Mouse (Mus musculus) kidney, adult 2 months (tissue): Measurements from ENCODE around the gene Nsf. TPM values are rescaled to one million over a fixed set of nuclear protein-coding genes. Genes with fewer than 3 reads are reported as not detected.

Experiments
- DNase-seq: peaks from one replicate; pipeline ENCODE4 v3.0.0; 2021
- H3K27ac ChIP-seq: fragments of 200-500 bp; 2 replicates; pipeline ENCODE4 v1.5.1; 2012; ENCODE audit warnings: low read depth, low read length, control low read depth, inconsistent platforms; ENCODE audit not compliant: insufficient read depth
- H3K27me3 ChIP-seq: fragments of 200-500 bp; replicated peaks from 2 replicates; pipeline ENCODE4 v1.6.1; 2012; ENCODE audit warnings: mild to moderate bottlenecking, moderate library complexity, low read length, inconsistent platforms; ENCODE audit not compliant: control insufficient read depth, insufficient read depth
- H3K36me3 ChIP-seq: fragments of 200-500 bp; 2 replicates; pipeline ENCODE4 v1.6.1; 2012; ENCODE audit warnings: mild to moderate bottlenecking, moderate library complexity, low read length, inconsistent platforms; ENCODE audit not compliant: control insufficient read depth, insufficient read depth
- H3K4me1 ChIP-seq: fragments of 200-500 bp; 2 replicates; pipeline ENCODE4 v1.6.1; 2011; ENCODE audit warnings: low read length; ENCODE audit not compliant: control insufficient read depth, insufficient read depth
- H3K4me3 ChIP-seq: fragments of 200-500 bp; 2 replicates; pipeline ENCODE4 v1.5.1; 2011; ENCODE audit warnings: mild to moderate bottlenecking, low read depth, low read length, control low read depth; ENCODE audit not compliant: insufficient read depth
- CTCF ChIP-seq: fragments of 200-500 bp; conservative IDR thresholded peaks from 2 replicates; pipeline ENCODE4 v1.5.1; 2011; ENCODE audit warnings: low read depth, mild to moderate bottlenecking, control low read depth, low read length, moderate library complexity, mixed read lengths; ENCODE audit not compliant: insufficient read depth, insufficient read length
- POLR2A ChIP-seq: fragments of 200-500 bp; IDR thresholded peaks from one replicate; pipeline ENCODE4 v1.6.1; 2011; ENCODE audit warnings: low read depth, low read length, control low read depth
- WGBS: fragments of 180-500 bp; shearing (Covaris S2); methylation state at CpG from one replicate; pipeline ENCODE4 v1.1.7; 2018; 5-methylcytosine and 5-hydroxymethylcytosine counted together
- polyA plus RNA-seq: library from polyadenylated mRNA; depleted of rRNA; stranded (reverse); fragments of >200 nt; gene quantifications from 2 replicates; pipeline ENCODE4 v1.2.3, GENCODE M21; 2012; rRNA removed

The Nsf gene
- polyA plus RNA-seq, 1 experiment = 35.4 TPM

DNA sequence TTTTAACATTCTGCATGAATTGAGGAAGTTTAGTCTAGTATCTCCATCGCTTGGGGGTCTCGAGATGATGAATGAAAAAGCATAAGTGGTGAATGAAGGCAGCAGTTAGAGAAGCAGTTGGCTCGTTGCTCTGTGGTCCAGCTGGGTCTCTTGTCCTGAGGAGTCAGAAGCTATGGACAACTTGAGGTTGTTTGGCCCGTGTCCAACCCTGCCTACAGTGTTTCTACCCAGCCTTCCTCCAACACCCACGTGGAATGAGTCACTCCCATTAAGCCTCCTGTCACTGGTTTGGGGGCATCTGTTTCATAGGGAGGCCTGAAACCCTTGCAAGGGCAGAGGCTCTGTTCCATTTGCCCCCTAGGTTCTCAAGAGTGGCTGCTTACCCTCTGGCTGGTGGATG lies 163.9 kb downstream of the Nsf start:
- no peak for TF ChIP-seq CTCF
- H3K4me3 ChIP-seq = no peak overlapping the region
- no peaks in the 10 kb centered on the region; the same call in 1 of the 2 replicates for H3K27me3 ChIP-seq
- H3K27ac ChIP-seq = no peak overlapping the region
- no peaks in the 10 kb centered on the region for H3K36me3 ChIP-seq
- no peak for DNase-seq
- no peaks in the 10 kb centered on the region for H3K4me1 ChIP-seq
- 60% methylated on average over 5 of the region's 5 CpGs for WGBS

DNA sequence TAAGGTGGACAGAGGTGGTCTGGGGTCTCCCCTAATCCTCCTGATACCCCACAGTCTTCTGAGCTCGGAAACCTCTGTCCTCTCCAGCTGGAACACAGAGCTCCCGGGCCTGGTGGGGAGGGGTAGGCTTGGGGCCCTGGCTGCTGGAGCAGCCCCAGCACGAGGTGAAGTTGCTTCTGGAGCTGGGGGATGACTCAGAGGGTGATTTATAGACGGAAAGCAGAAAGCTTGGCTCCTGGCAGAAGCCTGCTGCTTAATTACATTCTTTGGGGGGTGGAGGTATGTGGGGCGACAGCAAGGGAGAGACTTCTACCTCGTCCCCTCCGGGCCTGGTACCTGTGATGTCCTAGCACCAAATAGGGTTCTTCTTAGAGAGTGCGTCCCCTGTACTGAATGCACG lies 173.7 kb downstream of the Nsf start:
- WGBS = 37% methylated on average over 9 of the region's 9 CpGs
- H3K27ac ChIP-seq = no peak overlapping the region
- no peaks in the 10 kb centered on the region for H3K27me3 ChIP-seq
- no peaks in the 10 kb centered on the region for H3K36me3 ChIP-seq
- no peaks in the 10 kb centered on the region for H3K4me1 ChIP-seq
- no peak for DNase-seq
- H3K4me3 ChIP-seq = no peak overlapping the region
- TF ChIP-seq POLR2A (no peak), CTCF (no peak)

- DNase-seq = no peak
- 1% methylated on average over 19 of the region's 19 CpGs for WGBS
- TF ChIP-seq POLR2A (no peak), CTCF (no peak)
- Histone ChIP-seq H3K27ac (no peak overlapping the region), H3K36me3 (no peaks in the 10 kb centered on the region), H3K4me1 (no peaks in the 10 kb centered on the region), H3K27me3 (no peaks in the 10 kb centered on the region; the same call in 1 of the 2 replicates), H3K4me3 (no peak overlapping the region)
Measured at GRCm38 (mm10) chr11:103774228-103774530, 179.7 kb downstream of the Nsf start.

DNA sequence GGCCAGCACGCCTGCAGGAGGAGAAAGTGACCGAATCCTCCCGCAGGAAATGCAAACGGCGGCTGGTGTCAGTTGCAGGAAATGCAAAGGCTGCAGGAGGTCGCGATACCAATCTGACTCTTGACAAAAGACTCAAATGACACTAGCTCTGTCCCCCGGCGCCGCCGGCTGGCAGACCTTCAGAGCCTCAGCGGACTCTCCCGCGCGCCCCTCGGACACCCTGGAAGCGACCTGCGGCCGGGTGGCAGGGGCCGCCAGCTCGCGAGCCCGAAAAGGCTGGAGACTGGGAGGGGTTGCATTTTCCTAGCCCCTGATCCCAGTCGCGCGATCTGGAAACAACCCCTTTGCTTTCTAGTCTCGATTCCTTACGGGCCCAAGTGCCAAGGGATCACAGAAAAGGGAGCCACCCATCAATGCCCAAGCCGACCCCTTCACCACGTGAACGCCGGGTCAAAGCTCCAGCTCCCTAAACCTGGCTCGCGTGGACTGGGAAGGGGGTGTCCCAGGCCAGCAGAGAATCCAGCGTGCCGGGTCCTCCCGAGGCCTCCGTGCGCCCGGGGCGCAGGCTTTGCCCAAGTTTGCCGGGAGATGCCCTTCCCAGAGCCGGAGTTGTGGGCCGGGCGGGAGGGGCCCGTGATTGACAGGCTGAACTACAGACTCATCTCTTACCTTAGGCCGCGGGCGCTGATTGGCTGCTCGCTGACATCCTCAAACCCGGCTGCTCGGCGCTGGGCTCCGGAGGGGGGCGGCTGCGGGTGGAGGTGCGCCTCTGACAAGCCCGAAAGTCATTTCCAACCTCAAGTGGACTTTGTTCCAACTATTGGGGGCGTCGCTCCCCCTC lies 180.2 kb downstream of the Nsf start, which contains the start of gene Wnt3:
Gene Wnt3 (plus strand): TSS at position 764 of the 841 bp plus-strand sequence.
- WGBS = 1% methylated on average over 60 of the region's 60 CpGs
- H3K4me3 ChIP-seq = no peak within 1 kb of the TSS
- DNase-seq = no peak
- no peaks in the 10 kb centered on the region for H3K36me3 ChIP-seq
- TF ChIP-seq CTCF = no peak
- no peaks in the 10 kb centered on the region; the same call in 1 of the 2 replicates for H3K27me3 ChIP-seq
- no peaks in the 10 kb centered on the region for H3K4me1 ChIP-seq
- no peak within 1 kb of the TSS for H3K27ac ChIP-seq

GRCm38 (mm10) chr11:103772505-103773386 lies 181.1 kb downstream of the Nsf start:
- H3K27me3 ChIP-seq = no peaks in the 10 kb centered on the region; the same call in 1 of the 2 replicates
- TF ChIP-seq POLR2A = no peak
- no peak for TF ChIP-seq CTCF

More at GRCm38 (mm10) chr11:103772505-103773386, 181.1 kb downstream of the Nsf start:
- Histone ChIP-seq H3K27ac (no peak overlapping the region), H3K36me3 (no peaks in the 10 kb centered on the region), H3K4me3 (no peak overlapping the region), H3K4me1 (no peaks in the 10 kb centered on the region)
- WGBS = 3% methylated on average over 23 of the region's 23 CpGs
- DNase-seq = no peak

Other genes with a start within 250 kb of the Nsf start
- 2.7 and 3.5 TPM in 2 replicates for gene Wnt9b, start 204.2 kb downstream of the Nsf start, polyA plus RNA-seq
- gene Wnt3, start 179.9 kb downstream of the Nsf start, polyA plus RNA-seq = not detected in 2 replicates
- gene Arf2, start 12.7 kb upstream of the Nsf start, polyA plus RNA-seq = 12.9 and 15.0 TPM in 2 replicates
- gene Crhr1, start 178.8 kb upstream of the Nsf start, polyA plus RNA-seq = not detected in 2 replicates
- gene Sppl2c, start 232.3 kb upstream of the Nsf start, polyA plus RNA-seq = 0.08 and 0.26 TPM in 2 replicates